Mouse (Mus musculus) testis, postnatal 14 days (tissue): Measurements from ENCODE around the gene Arrdc2.

Experiments used
- DNase-seq: peaks from one replicate; pipeline ENCODE4 v3.0.0; 2021; ENCODE audit warnings: low spot score

Arrdc2 gene

GRCm38 (mm10) chr8:70789046-70789445, 50.5 kb downstream of the Arrdc2 start:
- DNase-seq = no peak

- DNase-seq = peak; percentile 86
Measured at GRCm38 (mm10) chr8:70787941-70788667, 51.4 kb downstream of the Arrdc2 start.

DNA sequence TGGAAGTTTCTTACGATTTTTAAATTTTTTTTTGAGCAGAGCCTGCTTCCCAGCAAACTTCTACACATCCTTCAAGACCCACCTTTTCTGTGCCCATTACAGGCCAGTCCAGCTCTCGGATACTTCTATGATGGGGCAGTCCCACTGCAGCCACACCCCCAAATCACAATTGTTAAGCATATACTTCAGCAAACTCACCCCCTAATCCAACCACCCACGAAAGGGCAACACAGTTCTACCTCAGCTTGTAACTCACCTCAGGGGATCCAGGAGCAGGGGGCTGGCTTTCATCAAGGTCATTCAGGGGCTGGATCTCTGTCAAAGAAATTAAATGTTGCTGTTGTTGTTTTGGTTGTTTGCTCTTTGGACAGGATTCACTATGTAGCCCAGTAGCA, 52.5 kb downstream of the Arrdc2 start:
- no peak for DNase-seq

DNA sequence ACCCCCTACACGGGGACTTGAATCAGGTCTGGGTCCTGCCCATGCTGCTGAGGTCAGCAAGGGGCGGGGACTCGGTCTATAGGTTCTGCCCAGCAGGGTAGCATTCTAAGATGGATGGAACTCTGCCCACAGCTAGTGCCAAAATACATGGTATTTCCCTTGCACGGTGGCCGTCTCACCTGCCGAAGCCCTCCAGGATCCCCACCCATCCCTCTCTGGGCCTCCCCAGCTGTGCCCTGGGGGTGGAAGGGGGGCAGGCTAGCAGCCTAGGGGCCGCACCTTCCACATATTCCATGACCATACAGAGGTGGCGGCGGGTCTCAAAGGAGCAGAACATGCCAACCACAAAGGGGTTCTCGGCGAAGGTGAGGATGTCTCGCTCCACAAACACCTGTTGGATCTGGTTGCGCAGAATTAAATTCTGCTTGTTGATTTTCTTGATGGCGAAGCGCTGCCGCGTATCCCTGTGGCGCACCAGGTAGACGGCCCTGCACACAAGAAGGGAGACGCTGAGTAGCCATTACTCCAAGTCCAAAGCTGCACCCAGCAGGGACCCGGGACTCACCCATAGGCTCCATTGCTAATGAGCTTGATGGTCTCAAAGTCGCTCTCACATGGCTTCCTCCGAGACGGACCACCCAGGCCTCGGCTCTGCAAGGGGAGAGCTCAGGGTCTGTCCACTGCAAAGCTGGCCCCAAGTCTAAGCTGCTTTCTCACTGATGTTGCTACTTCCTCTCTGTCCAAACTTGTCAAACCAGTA, 53.0 kb downstream of the Arrdc2 start:
- DNase-seq = no peak
